Mouse (Mus musculus) bone marrow macrophage, adult 2 months (primary cell): ENCODE results near the gene E330017A01Rik. TPM values are rescaled to one million over a fixed set of nuclear protein-coding genes. Genes with fewer than 3 reads are reported as not detected.

ENCODE experiments used
- H3K27ac ChIP-seq: 2 replicates; pipeline ENCODE4 v1.5.1; 2012; ENCODE audit warnings: low read depth, low read length; ENCODE audit not compliant: insufficient read depth
- H3K4me1 ChIP-seq: 2 replicates; pipeline ENCODE4 v1.6.1; 2012; ENCODE audit warnings: low read length; ENCODE audit not compliant: control insufficient read depth, insufficient read depth
- H3K4me3 ChIP-seq: 2 replicates; pipeline ENCODE4 v1.5.1; 2012; ENCODE audit warnings: mild to moderate bottlenecking, low read length, moderate library complexity; ENCODE audit not compliant: insufficient read depth
- CTCF ChIP-seq: IDR thresholded peaks from 2 replicates; pipeline ENCODE4 v1.5.1; 2012; ENCODE audit warnings: low read depth, mild to moderate bottlenecking, low read length, moderate library complexity
- POLR2A ChIP-seq: IDR thresholded peaks from 2 replicates; pipeline ENCODE4 v1.6.1; 2012; ENCODE audit warnings: mild to moderate bottlenecking, low read depth, low read length, borderline replicate concordance
- polyA plus RNA-seq: library from polyadenylated mRNA; stranded (reverse); fragments of >200 nt; gene quantifications from 2 replicates; pipeline ENCODE4 v1.2.4, GENCODE M21; 2012; ENCODE audit not compliant: missing spikeins, insufficient read depth, insufficient read length

E330017A01Rik gene
- polyA plus RNA-seq, 1 experiment, result not detected

GRCm38 (mm10) chr16:58607101-58607500, 31.4 kb downstream of the E330017A01Rik start:
- TF ChIP-seq POLR2A, result no peak
- no peak for TF ChIP-seq CTCF
- Histone ChIP-seq H3K4me1 (no peaks in the 10 kb centered on the region), H3K4me3 (no peak overlapping the region), H3K27ac (no peak overlapping the region)

GRCm38 (mm10) chr16:58604680-58605079, 33.9 kb downstream of the E330017A01Rik start:
- TF ChIP-seq CTCF (no peak), POLR2A (no peak)
- H3K27ac ChIP-seq, result no peak overlapping the region
- H3K4me1 ChIP-seq, result no peaks in the 10 kb centered on the region
- no peak overlapping the region for H3K4me3 ChIP-seq

DNA sequence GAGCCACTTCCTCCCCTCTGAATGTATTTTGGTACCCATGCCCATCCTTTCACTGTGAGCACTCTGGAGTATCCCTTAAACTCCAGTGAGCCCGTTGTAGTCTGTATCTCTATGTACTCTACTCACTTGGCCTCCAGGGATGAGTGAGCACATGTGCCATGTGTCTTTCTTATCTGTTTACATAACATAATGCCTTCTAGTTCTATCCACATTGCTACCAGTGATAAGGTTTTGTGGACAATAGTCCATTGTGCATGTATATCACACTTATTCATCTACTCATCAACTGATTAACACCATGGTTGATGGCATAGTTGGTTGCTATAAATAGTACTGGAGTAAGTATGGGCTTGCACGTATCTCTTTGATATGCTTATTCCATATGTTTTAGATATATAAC, 34.7 kb downstream of the E330017A01Rik start:
- Histone ChIP-seq H3K4me3 (no peak overlapping the region), H3K4me1 (no peaks in the 10 kb centered on the region), H3K27ac (no peak overlapping the region)
- no peak for TF ChIP-seq CTCF
- TF ChIP-seq POLR2A, result no peak

DNA sequence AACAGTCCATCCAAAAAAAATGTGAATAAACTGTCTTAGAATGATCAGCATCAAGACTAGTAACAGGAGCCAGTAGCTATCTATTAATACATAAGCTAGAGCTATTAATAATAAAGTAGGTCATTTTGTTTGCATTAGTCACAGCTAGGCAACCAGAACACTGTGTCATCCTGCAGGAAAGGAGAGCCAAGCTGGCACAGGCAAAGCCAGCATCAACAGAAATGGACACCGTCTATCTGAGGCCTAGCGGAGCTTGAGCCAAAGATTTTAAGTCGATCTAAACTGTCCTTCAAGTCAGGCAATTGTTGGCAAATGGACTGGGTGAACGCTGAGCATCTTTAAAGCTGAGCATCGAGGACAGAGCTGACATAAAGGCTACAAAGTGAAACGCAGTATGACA, 37.7 kb downstream of the E330017A01Rik start:
- TF ChIP-seq CTCF (no peak), POLR2A (no peak)
- H3K27ac ChIP-seq, result no peak overlapping the region
- H3K4me1 ChIP-seq, result no peaks in the 10 kb centered on the region
- no peak overlapping the region for H3K4me3 ChIP-seq

DNA sequence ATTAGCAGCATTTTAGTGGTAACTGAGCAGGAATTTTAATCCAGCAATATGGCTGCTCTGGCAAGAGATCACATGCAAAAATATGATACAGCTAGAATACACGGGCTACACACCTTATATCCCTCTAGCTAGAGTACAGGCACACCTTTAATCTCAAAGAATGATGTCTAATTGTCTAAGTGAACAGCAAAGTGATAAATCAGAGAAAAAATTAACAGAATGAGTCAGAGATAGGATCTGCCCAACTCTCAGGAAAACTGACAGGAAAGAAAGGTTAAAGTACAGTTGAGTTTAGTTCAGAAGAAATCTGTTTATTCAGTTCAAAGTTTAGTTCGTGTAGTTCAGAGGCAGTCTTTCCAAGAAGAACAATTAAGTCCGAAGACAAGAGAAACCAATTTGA, 47.2 kb downstream of the E330017A01Rik start:
- H3K27ac ChIP-seq, result no peak overlapping the region
- TF ChIP-seq POLR2A (no peak), CTCF (no peak)

DNA sequence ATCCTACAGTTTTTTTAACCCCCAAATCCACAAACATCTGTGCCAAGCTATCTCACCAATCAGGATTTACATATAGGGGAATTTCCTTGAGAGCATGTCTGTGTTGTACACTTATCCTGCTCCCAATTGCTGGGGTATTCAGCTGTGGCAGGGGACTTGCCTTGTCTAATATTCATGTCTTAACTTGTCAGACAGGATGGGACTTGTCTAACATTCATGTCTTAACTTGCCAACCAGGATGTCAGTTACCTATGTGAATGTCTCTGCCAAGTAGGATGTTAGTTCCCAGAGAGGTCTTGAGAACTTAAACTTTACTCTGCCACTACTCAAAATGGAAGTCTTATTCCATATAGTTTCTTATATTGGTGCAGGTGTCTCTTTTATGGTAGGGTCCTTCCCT, 49.1 kb downstream of the E330017A01Rik start:
- TF ChIP-seq POLR2A (no peak), CTCF (no peak)

More for the DNA sequence above, 47.2 kb downstream of the E330017A01Rik start:
- Histone ChIP-seq H3K4me1 (no peaks in the 10 kb centered on the region), H3K4me3 (no peak overlapping the region)

More for the DNA sequence above, 49.1 kb downstream of the E330017A01Rik start:
- Histone ChIP-seq H3K27ac (no peak overlapping the region), H3K4me3 (no peak overlapping the region), H3K4me1 (no peaks in the 10 kb centered on the region)

Other genes starting within 250 kb of the E330017A01Rik start
- gene Dcbld2, start 230.3 kb downstream of the E330017A01Rik start, polyA plus RNA-seq, result 3.5 and 3.6 TPM in 2 replicates
- 6.6 and 8.5 TPM in 2 replicates for gene St3gal6, start 114.5 kb downstream of the E330017A01Rik start, polyA plus RNA-seq
- gene Gm813, start 21.8 kb downstream of the E330017A01Rik start, polyA plus RNA-seq, result not detected in 2 replicates
- gene Cpox, start 31.6 kb upstream of the E330017A01Rik start, polyA plus RNA-seq, result 14.9 and 17.2 TPM in 2 replicates
- gene Gpr15, start 80.3 kb upstream of the E330017A01Rik start, polyA plus RNA-seq, result not detected in 2 replicates
- 19.7 and 24.0 TPM in 2 replicates for gene Cldnd1, start 89.2 kb upstream of the E330017A01Rik start, polyA plus RNA-seq
- gene Olfr172, start 124.4 kb upstream of the E330017A01Rik start, polyA plus RNA-seq, result not detected in 2 replicates
- gene Olfr173, start 161.5 kb upstream of the E330017A01Rik start, polyA plus RNA-seq, result not detected in 2 replicates
- not detected in 2 replicates for gene Olfr175-ps1, start 188.0 kb upstream of the E330017A01Rik start, polyA plus RNA-seq
- gene Olfr177, start 236.0 kb upstream of the E330017A01Rik start, polyA plus RNA-seq, result not detected in 2 replicates